Mouse (Mus musculus): ENCODE results near the gene Noct.

GRCm38 (mm10) chr3:51204897-51205296 is 19.4 kb upstream of the Noct start:
- TF ChIP-seq POLR2A (IDR thresholded peaks at IDR 0.05; ENCODE audit: borderline replicate concordance, extremely low read depth, insufficient read depth, insufficient read length, poor library complexity, severe bottlenecking) (no peak), CTCF (IDR thresholded peaks at IDR 0.05; ENCODE audit: borderline replicate concordance, extremely low read depth, insufficient read depth, insufficient read length) (no peak)
